Mouse (Mus musculus) stomach, embryonic 16.5 days (tissue): Measurements from ENCODE around the gene Masp1. TPM values are rescaled to one million over a fixed set of nuclear protein-coding genes. Genes with fewer than 3 reads are reported as not detected.

ENCODE experiments used
- ATAC-seq: fragments of 200-750 bp; cut with Nextera tagmentation; 2 replicates; pipeline ENCODE4 v1.8.0; 2017; ENCODE audit warnings: moderate number of reproducible peaks, moderate TSS enrichment; ENCODE audit not compliant: insufficient read depth, low FRiP score
- H3K27ac ChIP-seq: fragments of 300-500 bp; sonication (generic); 2 replicates; pipeline ENCODE4 v1.5.1; 2014; ENCODE audit warnings: low read length
- H3K27me3 ChIP-seq: fragments of 300-500 bp; sonication (generic); 2 replicates; pipeline ENCODE4 v1.6.1; 2014; ENCODE audit warnings: low read length, control low read depth, mixed read lengths; ENCODE audit not compliant: control insufficient read depth, insufficient read depth
- H3K36me3 ChIP-seq: fragments of 300-500 bp; sonication (generic); 2 replicates; pipeline ENCODE4 v1.6.1; 2014; ENCODE audit warnings: low read length; ENCODE audit not compliant: control insufficient read depth, insufficient read depth
- H3K4me1 ChIP-seq: fragments of 300-500 bp; sonication (generic); 2 replicates; pipeline ENCODE4 v1.6.1; 2014; ENCODE audit warnings: low read length, control low read depth, mixed read lengths; ENCODE audit not compliant: control insufficient read depth, insufficient read depth
- H3K4me2 ChIP-seq: fragments of 300-500 bp; sonication (generic); 2 replicates; pipeline ENCODE4 v1.6.1; 2014; ENCODE audit warnings: low read depth, low read length, mixed read lengths
- H3K4me3 ChIP-seq: fragments of 300-500 bp; sonication (generic); replicated peaks from 2 replicates; pipeline ENCODE4 v1.5.1; 2014; ENCODE audit warnings: mild to moderate bottlenecking, low read length
- H3K9ac ChIP-seq: fragments of 300-500 bp; sonication (generic); 2 replicates; pipeline ENCODE4 v1.6.1; 2014; ENCODE audit warnings: low read length
- H3K9me3 ChIP-seq: fragments of 300-500 bp; sonication (generic); replicated peaks from 2 replicates; pipeline ENCODE4 v1.6.1; 2016; ENCODE audit warnings: low read length, control low read depth; ENCODE audit not compliant: control insufficient read depth
- WGBS: fragments of 180-500 bp; shearing (Covaris S2); extraction: QIAGEN DNeasy Blood & Tissue Kit; methylation state at CpG from one replicate; pipeline ENCODE4 v1.1.7; 2014; 5-methylcytosine and 5-hydroxymethylcytosine counted together
- polyA plus RNA-seq: library from polyadenylated mRNA; unstranded; fragments of >200 nt; fragmentation: Nextera tagmentation; extraction: Ambion mirVana; gene quantifications from 2 replicates; pipeline ENCODE4 v1.2.1, GENCODE M21; 2015

Gene Masp1
- polyA plus RNA-seq, 1 experiment from 2014 or later, result 2.4 TPM

DNA sequence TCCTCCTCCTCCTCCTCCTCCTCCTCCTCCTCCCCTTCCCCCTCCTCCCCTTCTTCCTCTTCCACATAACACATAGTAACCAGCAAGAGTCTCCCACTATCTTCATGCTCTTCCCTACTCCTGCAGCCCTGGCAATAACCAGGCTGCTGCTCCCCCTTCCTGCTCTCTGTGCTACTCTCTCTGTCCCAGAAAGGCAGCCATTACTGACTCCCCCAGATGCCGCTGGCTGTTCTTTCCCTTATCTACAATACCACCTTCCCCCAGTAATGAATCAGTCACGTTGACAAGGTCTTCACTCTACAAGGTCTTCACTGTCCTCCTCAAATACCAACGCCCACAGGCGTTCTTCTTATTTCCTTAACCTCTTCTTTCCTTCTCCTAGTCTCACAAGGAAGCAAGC lies 119.2 kb downstream of the Masp1 start:
- no peaks in the 10 kb centered on the region for H3K36me3 ChIP-seq
- H3K9me3 ChIP-seq, result no peaks in the 10 kb centered on the region
- H3K4me1 ChIP-seq, result 0 out of 2 replicates have a peak, but pooled peaks cover 3% of the 10 kb centered on the region
- no peak overlapping the region for H3K27ac ChIP-seq
- no peak overlapping the region for H3K4me2 ChIP-seq
- WGBS, result 23% methylated on average over 4 of the region's 4 CpGs
- H3K9ac ChIP-seq, result no peak overlapping the region
- ATAC-seq, result no peak
- no peaks in the 10 kb centered on the region for H3K27me3 ChIP-seq
- no peak overlapping the region for H3K4me3 ChIP-seq

Other genes starting within 250 kb of the Masp1 start
- gene Rtp1, start 91.7 kb downstream of the Masp1 start, polyA plus RNA-seq, result 0.04 TPM in 1 of 2 replicates, not detected in the other
- 5.6 and 6.2 TPM in 2 replicates for gene Rtp4, start 524 bp downstream of the Masp1 start, polyA plus RNA-seq